Mouse (Mus musculus): ENCODE data around the gene Shq1. TPM values are rescaled to one million over a fixed set of nuclear protein-coding genes. Genes with fewer than 3 reads are reported as not detected.

Gene Shq1
- polyA plus RNA-seq, 1 experiment = 5.8 TPM

- H3K4me3 ChIP-seq (ENCODE audit: control insufficient read depth, low read depth, low read length) = no peak overlapping the region
- no peak for TF ChIP-seq POLR2A (IDR thresholded peaks at IDR 0.05; ENCODE audit: control insufficient read depth, low read depth, low read length)
- no peak; the same call in 1 of the 2 replicates for TF ChIP-seq CTCF (IDR thresholded peaks at IDR 0.05; ENCODE audit: control insufficient read depth, insufficient read depth, insufficient replicate concordance, low read depth, low read length)
- no peaks in the 10 kb centered on the region for H3K27me3 ChIP-seq (ENCODE audit: control insufficient read depth, insufficient read depth, low read length)
- H3K4me1 ChIP-seq (ENCODE audit: control insufficient read depth, insufficient read depth, low read length) = no peaks in the 10 kb centered on the region
- H3K27ac ChIP-seq (ENCODE audit: control insufficient read depth, insufficient read depth, low read depth, low read length) = no peak overlapping the region
- no peaks in the 10 kb centered on the region for H3K36me3 ChIP-seq (ENCODE audit: control insufficient read depth, insufficient read depth, low read length)
Observed at GRCm38 (mm10) chr6:100645469-100646201, 25.3 kb downstream of the Shq1 start.

DNA sequence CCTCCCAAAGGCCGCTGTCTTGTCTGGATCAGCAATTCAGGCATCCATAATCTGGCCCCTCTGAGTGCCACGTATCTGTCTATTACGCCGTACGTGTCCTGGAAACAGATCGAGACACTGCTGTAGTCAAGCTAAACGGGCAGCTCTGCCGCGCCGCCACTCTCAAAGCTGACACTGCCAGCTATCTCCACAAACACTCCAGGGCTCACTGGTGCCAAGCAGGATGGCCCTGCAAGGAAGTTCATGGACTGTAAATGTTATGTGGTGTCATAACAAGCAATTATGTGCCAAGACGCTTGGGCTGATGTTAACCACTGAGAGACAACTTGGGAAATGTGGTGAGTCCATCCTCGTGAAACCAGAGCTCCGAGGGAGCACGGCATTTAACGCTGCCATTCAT, 26.3 kb downstream of the Shq1 start:
- Histone ChIP-seq H3K27me3 (ENCODE audit: control insufficient read depth, insufficient read depth, low read length) (no peaks in the 10 kb centered on the region), H3K4me3 (ENCODE audit: control insufficient read depth, low read depth, low read length) (no peak overlapping the region), H3K4me1 (ENCODE audit: control insufficient read depth, insufficient read depth, low read length) (no peaks in the 10 kb centered on the region), H3K36me3 (ENCODE audit: control insufficient read depth, insufficient read depth, low read length) (no peaks in the 10 kb centered on the region), H3K27ac (ENCODE audit: control insufficient read depth, insufficient read depth, low read depth, low read length) (no peak overlapping the region)
- TF ChIP-seq POLR2A (IDR thresholded peaks at IDR 0.05; ENCODE audit: control insufficient read depth, low read depth, low read length) (no peak), CTCF (IDR thresholded peaks at IDR 0.05; ENCODE audit: control insufficient read depth, insufficient read depth, insufficient replicate concordance, low read depth, low read length) (no peak)

DNA sequence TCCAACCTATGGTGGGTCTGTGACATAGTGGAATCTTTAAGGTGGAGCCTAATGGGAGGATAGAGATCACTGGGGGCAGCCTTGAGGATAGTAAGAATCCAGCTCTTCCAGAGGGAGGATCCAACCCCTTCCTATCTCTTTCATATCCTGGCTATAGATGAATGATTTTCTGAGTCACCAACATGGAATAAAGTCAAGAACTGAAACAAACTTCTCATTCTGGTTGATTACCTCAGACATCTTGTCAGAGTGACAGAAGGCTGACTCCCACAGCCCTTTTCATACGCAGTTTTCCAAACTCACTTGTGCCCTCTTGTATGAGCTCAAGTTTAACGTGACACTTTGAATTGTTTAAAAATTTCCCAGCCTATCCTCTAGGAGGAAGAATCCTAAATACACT, 28.2 kb downstream of the Shq1 start:
- Histone ChIP-seq H3K27ac (ENCODE audit: control insufficient read depth, insufficient read depth, low read depth, low read length) (no peak overlapping the region), H3K27me3 (ENCODE audit: control insufficient read depth, insufficient read depth, low read length) (no peaks in the 10 kb centered on the region), H3K4me1 (ENCODE audit: control insufficient read depth, insufficient read depth, low read length) (no peaks in the 10 kb centered on the region), H3K4me3 (ENCODE audit: control insufficient read depth, low read depth, low read length) (no peak overlapping the region), H3K36me3 (ENCODE audit: control insufficient read depth, insufficient read depth, low read length) (no peaks in the 10 kb centered on the region)
- no peak for TF ChIP-seq POLR2A (IDR thresholded peaks at IDR 0.05; ENCODE audit: control insufficient read depth, low read depth, low read length)
- no peak for TF ChIP-seq CTCF (IDR thresholded peaks at IDR 0.05; ENCODE audit: control insufficient read depth, insufficient read depth, insufficient replicate concordance, low read depth, low read length)

DNA sequence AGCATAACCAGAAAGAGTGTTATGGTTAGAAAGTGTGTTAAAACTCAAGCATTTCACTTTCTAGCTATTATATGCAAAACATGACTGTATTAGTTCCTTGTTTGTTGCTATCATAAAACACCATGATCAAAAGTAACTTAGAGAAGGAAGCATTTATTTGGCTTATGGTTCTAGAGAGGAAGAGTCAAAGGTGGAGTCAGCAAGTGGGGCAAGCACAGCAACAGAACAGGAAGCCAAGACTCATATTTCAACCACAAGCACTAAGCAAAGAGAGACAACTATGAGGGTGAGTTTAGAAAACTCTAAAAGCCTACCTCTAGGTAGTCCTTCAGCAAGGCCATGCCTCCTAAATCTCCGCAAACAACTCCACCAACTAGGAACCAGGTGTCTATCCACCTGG, 30.4 kb downstream of the Shq1 start:
- Histone ChIP-seq H3K27ac (ENCODE audit: control insufficient read depth, insufficient read depth, low read depth, low read length) (no peak overlapping the region), H3K27me3 (ENCODE audit: control insufficient read depth, insufficient read depth, low read length) (no peaks in the 10 kb centered on the region), H3K4me1 (ENCODE audit: control insufficient read depth, insufficient read depth, low read length) (no peaks in the 10 kb centered on the region), H3K4me3 (ENCODE audit: control insufficient read depth, low read depth, low read length) (no peak overlapping the region), H3K36me3 (ENCODE audit: control insufficient read depth, insufficient read depth, low read length) (no peaks in the 10 kb centered on the region)
- TF ChIP-seq CTCF (IDR thresholded peaks at IDR 0.05; ENCODE audit: control insufficient read depth, insufficient read depth, insufficient replicate concordance, low read depth, low read length) (no peak), POLR2A (IDR thresholded peaks at IDR 0.05; ENCODE audit: control insufficient read depth, low read depth, low read length) (no peak)

GRCm38 (mm10) chr6:100629086-100629485, 41.9 kb downstream of the Shq1 start:
- Histone ChIP-seq H3K36me3 (ENCODE audit: control insufficient read depth, insufficient read depth, low read length) (no peaks in the 10 kb centered on the region), H3K27ac (ENCODE audit: control insufficient read depth, insufficient read depth, low read depth, low read length) (no peak overlapping the region), H3K27me3 (ENCODE audit: control insufficient read depth, insufficient read depth, low read length) (no peaks in the 10 kb centered on the region), H3K4me3 (ENCODE audit: control insufficient read depth, low read depth, low read length) (no peak overlapping the region), H3K4me1 (ENCODE audit: control insufficient read depth, insufficient read depth, low read length) (no peaks in the 10 kb centered on the region)
- TF ChIP-seq POLR2A (IDR thresholded peaks at IDR 0.05; ENCODE audit: control insufficient read depth, low read depth, low read length) (no peak), CTCF (IDR thresholded peaks at IDR 0.05; ENCODE audit: control insufficient read depth, insufficient read depth, insufficient replicate concordance, low read depth, low read length) (no peak)

DNA sequence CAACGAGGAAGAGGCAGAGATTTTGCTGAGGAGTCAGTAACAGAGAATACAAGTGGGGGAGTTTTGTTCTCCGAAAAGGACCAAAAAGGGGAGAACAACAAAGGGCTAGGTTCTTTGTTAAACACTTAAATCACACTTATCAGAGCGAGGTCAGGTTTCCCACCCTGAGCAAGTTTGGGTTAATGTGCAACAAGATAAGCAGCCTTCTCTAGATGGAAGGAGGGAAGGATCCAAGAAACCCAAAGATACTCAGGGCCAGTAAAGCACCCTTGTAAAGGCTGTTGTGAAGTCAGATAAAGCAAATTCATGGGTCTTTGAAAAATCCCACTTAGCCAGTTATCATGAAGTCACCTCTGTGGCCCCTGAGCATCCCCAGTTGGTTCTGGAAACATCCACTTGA, 42.7 kb downstream of the Shq1 start:
- Histone ChIP-seq H3K27ac (ENCODE audit: control insufficient read depth, insufficient read depth, low read depth, low read length) (no peak overlapping the region), H3K4me1 (ENCODE audit: control insufficient read depth, insufficient read depth, low read length) (no peaks in the 10 kb centered on the region), H3K27me3 (ENCODE audit: control insufficient read depth, insufficient read depth, low read length) (no peaks in the 10 kb centered on the region), H3K4me3 (ENCODE audit: control insufficient read depth, low read depth, low read length) (no peak overlapping the region), H3K36me3 (ENCODE audit: control insufficient read depth, insufficient read depth, low read length) (no peaks in the 10 kb centered on the region)
- TF ChIP-seq CTCF (IDR thresholded peaks at IDR 0.05; ENCODE audit: control insufficient read depth, insufficient read depth, insufficient replicate concordance, low read depth, low read length) (no peak), POLR2A (IDR thresholded peaks at IDR 0.05; ENCODE audit: control insufficient read depth, low read depth, low read length) (no peak)

GRCm38 (mm10) chr6:100623922-100624321, 47.0 kb downstream of the Shq1 start:
- no peaks in the 10 kb centered on the region for H3K36me3 ChIP-seq (ENCODE audit: control insufficient read depth, insufficient read depth, low read length)
- H3K4me1 ChIP-seq (ENCODE audit: control insufficient read depth, insufficient read depth, low read length) = no peaks in the 10 kb centered on the region
- H3K27ac ChIP-seq (ENCODE audit: control insufficient read depth, insufficient read depth, low read depth, low read length) = no peak overlapping the region
- no peaks in the 10 kb centered on the region for H3K27me3 ChIP-seq (ENCODE audit: control insufficient read depth, insufficient read depth, low read length)
- TF ChIP-seq CTCF (IDR thresholded peaks at IDR 0.05; ENCODE audit: control insufficient read depth, insufficient read depth, insufficient replicate concordance, low read depth, low read length) (no peak), POLR2A (IDR thresholded peaks at IDR 0.05; ENCODE audit: control insufficient read depth, low read depth, low read length) (no peak)
- no peak overlapping the region for H3K4me3 ChIP-seq (ENCODE audit: control insufficient read depth, low read depth, low read length)

All from testis, adult 2 months (tissue).